Mouse (Mus musculus) layer of hippocampus, adult 11-12 months (tissue): ENCODE measurements around the gene Cnrip1.
"Not testable (repeated sequence)": the region's sequence is repeated elsewhere in the genome, so short reads cannot be mapped to it uniquely, and the experiment has no call there.

Experiments
- DNase-seq: peaks from one replicate; pipeline ENCODE4 v3.0.0; 2022; ENCODE audit warnings: low spot score

Gene Cnrip1

GRCm38 (mm10) chr11:17051545-17052475 lies at the start of gene Cnrip1, which contains the start of gene Plek:
Cnrip1 (plus strand) TSS chr11:17051586.
Plek (minus strand) TSS chr11:17052381.
- DNase-seq = peak; percentile 87

GRCm38 (mm10) chr11:17002739-17003373 lies 48.5 kb upstream of the Cnrip1 start:
- DNase-seq = no peak

- DNase-seq = no peak
Measured at GRCm38 (mm10) chr11:17003757-17004156, 47.6 kb upstream of the Cnrip1 start.

- peak; percentile 55 for DNase-seq
Measured at GRCm38 (mm10) chr11:17004899-17005846, 46.2 kb upstream of the Cnrip1 start.

- DNase-seq = not testable (repeated sequence)
Measured at GRCm38 (mm10) chr11:17006526-17006925, 44.9 kb upstream of the Cnrip1 start.

- DNase-seq = no peak
Measured at GRCm38 (mm10) chr11:17007517-17008173, 43.7 kb upstream of the Cnrip1 start.

GRCm38 (mm10) chr11:17008498-17008941 lies 42.9 kb upstream of the Cnrip1 start:
- DNase-seq = no peak

GRCm38 (mm10) chr11:17012948-17013347 lies 38.4 kb upstream of the Cnrip1 start:
- no peak for DNase-seq

- no peak for DNase-seq
Measured at GRCm38 (mm10) chr11:17019328-17019727, 32.1 kb upstream of the Cnrip1 start.

- no peak for DNase-seq
Measured at GRCm38 (mm10) chr11:17023206-17023605, 28.2 kb upstream of the Cnrip1 start.

- no peak for DNase-seq
Measured at GRCm38 (mm10) chr11:17023984-17024383, 27.4 kb upstream of the Cnrip1 start.

GRCm38 (mm10) chr11:17045806-17046205 lies 5.6 kb upstream of the Cnrip1 start:
- peak; percentile 32 for DNase-seq

GRCm38 (mm10) chr11:17052476-17053049 lies 1.2 kb downstream of the Cnrip1 start:
- peak; percentile 28 for DNase-seq

- not testable (repeated sequence) for DNase-seq
Measured at GRCm38 (mm10) chr11:17069360-17069759, 18.0 kb downstream of the Cnrip1 start.

GRCm38 (mm10) chr11:17075656-17076055 lies 24.3 kb downstream of the Cnrip1 start:
- no peak for DNase-seq

- DNase-seq = no peak
Measured at GRCm38 (mm10) chr11:17082086-17082485, 30.7 kb downstream of the Cnrip1 start.

GRCm38 (mm10) chr11:17082953-17083352 lies 31.6 kb downstream of the Cnrip1 start:
- DNase-seq = peak; percentile 39

- no peak for DNase-seq
Measured at GRCm38 (mm10) chr11:17083455-17083854, 32.1 kb downstream of the Cnrip1 start.

- DNase-seq = no peak
Measured at GRCm38 (mm10) chr11:17083866-17084265, 32.5 kb downstream of the Cnrip1 start.

- DNase-seq = no peak
Measured at GRCm38 (mm10) chr11:17086106-17086505, 34.7 kb downstream of the Cnrip1 start.

GRCm38 (mm10) chr11:17106936-17107335 lies 55.5 kb downstream of the Cnrip1 start:
- peak; percentile 75 for DNase-seq
